Mouse (Mus musculus) ES-E14 (cell line): Measurements from ENCODE around the gene Psmc3ip.

Experiments used
- HCFC1 ChIP-seq: IDR thresholded peaks from 2 replicates; pipeline ENCODE4 v1.6.1; 2012; ENCODE audit warnings: low read length, inconsistent platforms, borderline replicate concordance; ENCODE audit not compliant: insufficient read depth
- MAFK ChIP-seq: IDR thresholded peaks from 2 replicates; pipeline ENCODE4 v1.6.1; 2014; ENCODE audit warnings: mild to moderate bottlenecking, low read depth, low read length, inconsistent platforms; ENCODE audit not compliant: insufficient read depth
- ZC3H11A ChIP-seq: IDR thresholded peaks from 2 replicates; pipeline ENCODE4 v1.6.1; 2012; ENCODE audit warnings: low read depth, mild to moderate bottlenecking, inconsistent platforms, low read length, borderline replicate concordance

GRCm38 (mm10) chr11:101141088-101141487, 45.9 kb upstream of the Psmc3ip start:
- no peak for TF ChIP-seq HCFC1
- no peak for TF ChIP-seq ZC3H11A
- TF ChIP-seq MAFK: no peak
